Mouse (Mus musculus) bone marrow macrophage, adult 2 months (primary cell): Measurements from ENCODE around the gene Kcnk1. TPM values are rescaled to one million over a fixed set of nuclear protein-coding genes. Genes with fewer than 3 reads are reported as not detected.

Experiments used
- H3K27ac ChIP-seq: 2 replicates; pipeline ENCODE4 v1.5.1; 2012; ENCODE audit warnings: low read depth, low read length; ENCODE audit not compliant: insufficient read depth
- H3K4me1 ChIP-seq: 2 replicates; pipeline ENCODE4 v1.6.1; 2012; ENCODE audit warnings: low read length; ENCODE audit not compliant: control insufficient read depth, insufficient read depth
- H3K4me3 ChIP-seq: 2 replicates; pipeline ENCODE4 v1.5.1; 2012; ENCODE audit warnings: mild to moderate bottlenecking, low read length, moderate library complexity; ENCODE audit not compliant: insufficient read depth
- CTCF ChIP-seq: IDR thresholded peaks from 2 replicates; pipeline ENCODE4 v1.5.1; 2012; ENCODE audit warnings: low read depth, mild to moderate bottlenecking, low read length, moderate library complexity
- POLR2A ChIP-seq: IDR thresholded peaks from 2 replicates; pipeline ENCODE4 v1.6.1; 2012; ENCODE audit warnings: mild to moderate bottlenecking, low read depth, low read length, borderline replicate concordance
- polyA plus RNA-seq: library from polyadenylated mRNA; stranded (reverse); fragments of >200 nt; gene quantifications from 2 replicates; pipeline ENCODE4 v1.2.4, GENCODE M21; 2012; ENCODE audit not compliant: missing spikeins, insufficient read depth, insufficient read length

Gene Kcnk1
- polyA plus RNA-seq, 1 experiment = not detected

DNA sequence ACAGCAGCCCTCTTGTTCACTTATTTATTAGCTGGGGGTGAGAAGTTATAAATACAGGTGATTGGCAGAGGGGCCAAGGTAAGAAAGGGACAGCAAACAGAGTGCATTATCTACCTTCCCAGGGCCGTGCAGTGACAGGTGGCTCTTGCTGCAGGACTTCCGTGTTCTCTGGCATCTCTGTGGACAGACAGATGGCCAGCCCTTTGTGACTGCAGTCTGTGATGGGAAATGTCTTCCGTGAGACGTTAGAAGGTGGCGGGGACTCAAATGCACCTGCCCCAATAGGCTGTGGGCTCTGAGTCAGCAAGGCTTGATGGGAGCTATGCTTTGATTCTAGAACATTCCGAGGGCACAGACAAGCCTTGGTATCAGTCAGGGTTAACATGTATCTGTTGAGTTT lies 17.4 kb downstream of the Kcnk1 start:
- no peak overlapping the region for H3K4me3 ChIP-seq
- TF ChIP-seq POLR2A (no peak), CTCF (no peak)

DNA sequence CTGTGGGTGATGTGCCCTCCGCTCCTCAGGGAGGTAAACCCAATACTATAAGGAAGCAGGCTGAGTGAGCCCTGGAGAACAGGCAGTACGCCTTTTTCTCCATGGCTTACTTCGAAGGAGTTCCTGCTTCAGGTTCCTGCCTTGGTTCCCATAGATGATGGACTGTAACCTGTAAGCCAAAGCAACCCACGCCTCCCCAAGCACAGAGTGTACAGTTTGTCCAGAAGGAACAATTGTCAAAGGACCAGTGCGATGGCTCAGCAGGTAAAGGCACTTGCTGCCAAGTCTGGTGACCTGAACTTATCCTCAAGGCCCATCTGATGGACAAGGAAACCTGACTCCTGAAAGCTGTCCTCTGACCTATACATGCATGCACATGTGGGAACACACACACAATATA lies 18.7 kb downstream of the Kcnk1 start:
- TF ChIP-seq CTCF (no peak), POLR2A (no peak)
- no peak overlapping the region for H3K27ac ChIP-seq
- no peak overlapping the region for H3K4me3 ChIP-seq
- no peaks in the 10 kb centered on the region for H3K4me1 ChIP-seq

More for the DNA sequence above, 17.4 kb downstream of the Kcnk1 start:
- Histone ChIP-seq H3K27ac (no peak overlapping the region), H3K4me1 (no peaks in the 10 kb centered on the region)

DNA sequence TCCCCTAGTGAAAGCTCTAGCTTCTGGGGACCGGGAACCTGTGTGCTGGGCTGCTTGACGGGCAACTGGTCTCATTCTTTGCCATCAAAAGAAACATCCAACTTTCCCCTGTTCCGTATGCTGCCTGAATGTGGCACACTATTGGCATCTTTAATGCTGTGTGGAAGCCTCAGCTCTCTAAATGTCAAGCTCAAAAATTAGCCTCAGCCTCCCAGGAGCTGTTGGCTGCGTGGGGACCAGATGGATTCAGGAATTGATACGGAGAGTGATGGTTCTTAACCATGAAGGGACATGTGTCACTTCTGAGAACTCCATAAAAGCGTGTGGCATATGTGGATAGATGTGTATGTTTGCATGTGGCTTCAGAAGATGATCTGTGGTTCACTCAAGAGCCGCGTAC lies 27.0 kb downstream of the Kcnk1 start:
- H3K4me1 ChIP-seq = no peaks in the 10 kb centered on the region
- TF ChIP-seq CTCF (no peak), POLR2A (no peak)
- no peak overlapping the region for H3K4me3 ChIP-seq
- H3K27ac ChIP-seq = no peak overlapping the region

DNA sequence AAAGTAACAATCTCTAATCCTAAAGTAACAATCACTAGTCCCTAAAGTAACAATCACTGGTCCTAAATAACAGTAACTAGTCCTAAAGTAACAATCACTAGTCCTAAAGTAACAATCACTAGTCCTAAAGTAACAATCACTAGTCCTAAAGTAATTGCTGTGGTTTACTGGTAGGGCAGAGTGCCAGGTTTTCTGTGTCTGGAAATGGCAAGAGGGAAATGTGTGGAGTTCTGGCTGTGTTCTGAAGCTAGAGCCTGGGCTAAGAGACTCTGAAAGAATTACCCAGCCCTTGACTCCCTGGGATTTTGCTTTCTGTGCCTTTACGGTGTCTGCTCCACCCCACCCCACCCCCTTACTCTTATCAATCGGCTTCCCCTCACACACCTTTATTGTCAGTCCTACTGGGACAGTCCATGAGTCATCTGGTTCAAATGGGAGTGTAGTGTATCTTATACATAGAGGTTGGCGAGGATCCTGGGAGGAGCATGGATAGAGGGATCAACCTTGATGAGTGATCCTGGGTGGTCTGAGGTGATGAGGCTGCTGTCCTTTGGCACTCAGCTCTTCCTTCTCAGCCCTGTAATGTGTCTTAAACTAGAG lies 28.8 kb downstream of the Kcnk1 start:
- Histone ChIP-seq H3K4me3 (no peak overlapping the region), H3K27ac (no peak overlapping the region), H3K4me1 (no peaks in the 10 kb centered on the region)
- TF ChIP-seq POLR2A = no peak

GRCm38 (mm10) chr8:126024891-126025290 lies 29.9 kb downstream of the Kcnk1 start:
- Histone ChIP-seq H3K4me1 (no peaks in the 10 kb centered on the region), H3K4me3 (no peak overlapping the region), H3K27ac (no peak overlapping the region)
- TF ChIP-seq CTCF = no peak

DNA sequence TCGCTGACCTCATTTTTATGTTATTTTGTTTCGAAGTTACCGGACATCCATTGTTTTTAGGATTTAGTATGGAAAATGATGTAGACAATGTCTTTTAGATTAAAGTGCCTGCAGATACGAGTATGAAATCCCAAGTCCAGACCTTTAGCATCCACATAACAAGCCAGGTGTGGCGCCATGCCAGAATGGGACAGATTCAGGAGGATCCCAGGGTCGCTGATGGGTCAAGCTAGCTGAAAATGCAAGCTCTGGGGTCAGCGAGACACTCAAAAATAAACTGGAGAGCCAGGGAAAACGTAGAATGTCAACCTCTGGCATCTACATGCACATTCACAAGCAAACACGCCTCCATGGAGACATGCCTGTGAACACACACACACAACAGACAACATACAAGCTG lies 31.2 kb downstream of the Kcnk1 start:
- no peaks in the 10 kb centered on the region for H3K4me1 ChIP-seq
- H3K27ac ChIP-seq = no peak overlapping the region
- H3K4me3 ChIP-seq = no peak overlapping the region
- TF ChIP-seq CTCF (no peak), POLR2A (no peak)

GRCm38 (mm10) chr8:126026584-126026983 lies 31.6 kb downstream of the Kcnk1 start:
- Histone ChIP-seq H3K4me3 (no peak overlapping the region), H3K27ac (no peak overlapping the region), H3K4me1 (no peaks in the 10 kb centered on the region)
- TF ChIP-seq CTCF (no peak), POLR2A (no peak)

DNA sequence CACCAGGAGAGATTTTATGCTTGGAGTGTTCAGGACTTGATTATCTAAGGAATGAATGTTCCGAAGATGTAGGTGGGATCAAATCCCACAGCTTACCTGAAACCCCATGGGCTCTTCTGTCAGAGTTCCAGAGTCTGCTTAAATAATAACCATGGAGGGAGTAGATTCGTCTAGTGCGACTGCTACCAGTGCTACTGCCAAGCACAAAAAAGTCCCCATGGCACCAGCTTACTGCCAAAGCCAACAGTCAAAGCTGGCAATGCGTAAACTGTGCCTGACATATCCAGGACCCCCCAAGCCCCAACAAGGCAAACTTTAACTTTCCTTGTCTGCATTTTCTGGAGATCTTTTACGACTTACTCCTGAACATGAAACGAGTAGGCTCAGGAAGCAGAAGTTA lies 32.5 kb downstream of the Kcnk1 start:
- no peak overlapping the region for H3K4me3 ChIP-seq
- TF ChIP-seq CTCF (no peak), POLR2A (no peak)
- H3K27ac ChIP-seq = no peak overlapping the region
- H3K4me1 ChIP-seq = no peaks in the 10 kb centered on the region

DNA sequence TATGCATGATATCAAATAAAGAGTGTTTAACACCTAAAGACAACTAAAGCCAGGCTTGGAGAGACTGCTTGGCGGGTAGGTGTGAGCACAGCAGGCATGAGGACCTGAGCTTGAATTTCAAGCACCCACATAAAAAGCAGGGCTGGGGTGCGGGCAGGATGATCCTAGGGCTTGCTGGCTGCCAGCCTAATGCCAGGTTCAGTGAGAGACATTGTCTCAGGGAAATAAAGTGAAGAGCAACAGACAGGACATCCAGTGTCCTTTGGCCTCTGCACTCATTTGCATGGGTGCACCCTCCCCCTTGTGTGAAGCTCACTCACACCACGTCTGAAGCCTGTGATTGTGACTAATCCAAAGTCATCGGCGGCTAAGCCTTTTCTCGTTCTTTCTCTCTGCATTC lies 34.0 kb downstream of the Kcnk1 start:
- Histone ChIP-seq H3K4me3 (no peak overlapping the region), H3K27ac (no peak overlapping the region), H3K4me1 (no peaks in the 10 kb centered on the region)
- TF ChIP-seq CTCF (no peak), POLR2A (no peak)

GRCm38 (mm10) chr8:126032776-126033175 lies 37.8 kb downstream of the Kcnk1 start:
- no peak for TF ChIP-seq CTCF
- TF ChIP-seq POLR2A = no peak
- Histone ChIP-seq H3K27ac (no peak overlapping the region), H3K4me3 (no peak overlapping the region), H3K4me1 (no peaks in the 10 kb centered on the region)

GRCm38 (mm10) chr8:126035046-126035445 lies 40.1 kb downstream of the Kcnk1 start:
- no peaks in the 10 kb centered on the region for H3K4me1 ChIP-seq
- no peak overlapping the region for H3K4me3 ChIP-seq
- H3K27ac ChIP-seq = no peak overlapping the region
- TF ChIP-seq POLR2A = no peak

DNA sequence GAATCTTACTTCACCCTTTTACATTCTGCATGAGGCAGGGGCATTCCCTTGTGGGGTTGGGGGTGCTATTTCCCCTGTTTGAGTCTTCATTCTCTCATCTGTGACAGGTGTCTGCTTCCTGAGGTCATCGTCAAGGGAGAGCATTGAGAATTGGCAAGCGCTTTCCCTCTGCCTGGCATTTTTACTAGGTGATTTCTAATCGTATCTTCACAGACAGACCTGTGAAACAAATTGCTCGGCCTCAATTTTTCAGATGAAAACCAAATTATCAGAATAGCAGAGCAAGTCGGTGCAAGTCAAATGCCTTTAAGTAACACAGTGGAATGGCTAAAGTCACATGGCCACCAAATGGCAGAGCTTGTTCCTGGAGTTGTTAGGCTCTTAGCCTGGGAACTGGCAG lies 41.4 kb downstream of the Kcnk1 start:
- no peak overlapping the region for H3K27ac ChIP-seq

More for the DNA sequence above, 41.4 kb downstream of the Kcnk1 start:
- TF ChIP-seq POLR2A (no peak), CTCF (no peak)
- Histone ChIP-seq H3K4me1 (no peaks in the 10 kb centered on the region), H3K4me3 (no peak overlapping the region)
